Mouse (Mus musculus) C2C12 (cell line): ENCODE measurements around the gene Dab2ip.

Source experiments
- CEBPB ChIP-seq: IDR thresholded peaks from one replicate; pipeline ENCODE4 v1.6.1; 2011; ENCODE audit warnings: low read depth, mild to moderate bottlenecking, control low read depth, moderate library complexity
- CTCF ChIP-seq: IDR thresholded peaks from one replicate; pipeline ENCODE4 v1.5.1; 2011; ENCODE audit not compliant: control insufficient read depth, insufficient read depth, insufficient read length
- MAX ChIP-seq: IDR thresholded peaks from one replicate; pipeline ENCODE4 v1.6.1; 2011; ENCODE audit warnings: mild to moderate bottlenecking, control low read depth
- MYOD1 ChIP-seq: IDR thresholded peaks from one replicate; pipeline ENCODE4 v1.6.1; 2011; ENCODE audit warnings: low read depth; ENCODE audit not compliant: control insufficient read depth, insufficient read length
- USF1 ChIP-seq: IDR thresholded peaks from one replicate; pipeline ENCODE4 v1.6.1; 2011; ENCODE audit warnings: low read depth, mild to moderate bottlenecking, control low read depth, moderate library complexity

GRCm38 (mm10) chr2:35611645-35612044 is 53.6 kb downstream of the Dab2ip start:
- TF ChIP-seq CTCF (no peak), MYOD1 (no peak), MAX (no peak), USF1 (no peak), CEBPB (no peak)
